Mouse (Mus musculus) hindbrain, postnatal 0 days (tissue): ENCODE results near the gene Syt11. TPM values are rescaled to one million over a fixed set of nuclear protein-coding genes. Genes with fewer than 3 reads are reported as not detected.
"Not testable (repeated sequence)": the region's sequence is repeated elsewhere in the genome, so short reads cannot be mapped to it uniquely, and the experiment has no call there.

Experiments used
- ATAC-seq: fragments of 200-750 bp; cut with Nextera tagmentation; 2 replicates; pipeline ENCODE4 v1.8.0; 2017; ENCODE audit warnings: mild to moderate bottlenecking, moderate TSS enrichment, moderate library complexity
- DNase-seq: peaks from one replicate; pipeline ENCODE4 v3.0.0-alpha.2; 2015; ENCODE audit warnings: low spot score
- H3K27ac ChIP-seq: fragments of 300-500 bp; sonication (generic); 2 replicates; pipeline ENCODE4 v1.5.1; 2014; ENCODE audit warnings: mild to moderate bottlenecking
- H3K27me3 ChIP-seq: fragments of 300-500 bp; sonication (generic); 2 replicates; pipeline ENCODE4 v1.6.1; 2014; ENCODE audit warnings: low read length, mixed read lengths; ENCODE audit not compliant: insufficient read depth
- H3K36me3 ChIP-seq: fragments of 300-500 bp; sonication (generic); 2 replicates; pipeline ENCODE4 v1.6.1; 2014; ENCODE audit warnings: low read length, mixed read lengths; ENCODE audit not compliant: insufficient read depth
- H3K4me1 ChIP-seq: fragments of 300-500 bp; sonication (generic); 2 replicates; pipeline ENCODE4 v1.6.1; 2014; ENCODE audit warnings: antibody characterized with exemption, low read length, mixed read lengths; ENCODE audit not compliant: insufficient read depth
- H3K4me2 ChIP-seq: fragments of 300-500 bp; sonication (generic); 2 replicates; pipeline ENCODE4 v1.6.1; 2014; ENCODE audit warnings: low read depth, mild to moderate bottlenecking, low read length, moderate library complexity, mixed read lengths
- H3K4me3 ChIP-seq: fragments of 300-500 bp; sonication (generic); 2 replicates; pipeline ENCODE4 v1.5.1; 2014; ENCODE audit warnings: low read length
- H3K9ac ChIP-seq: fragments of 300-500 bp; sonication (generic); replicated peaks from 2 replicates; pipeline ENCODE4 v1.6.1; 2014; ENCODE audit warnings: mild to moderate bottlenecking, low read length, moderate library complexity, mixed read lengths
- H3K9me3 ChIP-seq: fragments of 300-500 bp; sonication (generic); 2 replicates; pipeline ENCODE4 v1.6.1; 2016; ENCODE audit warnings: low read length, mixed read lengths
- CTCF ChIP-seq: IDR thresholded peaks from 2 replicates; pipeline ENCODE4 v1.5.1; 2016; ENCODE audit warnings: antibody characterized with exemption, control low read depth, low read depth
- WGBS: fragments of 180-500 bp; shearing (Covaris S2); extraction: QIAGEN DNeasy Blood & Tissue Kit; methylation state at CpG from one replicate; pipeline ENCODE4 v1.1.7; 2014; 5-methylcytosine and 5-hydroxymethylcytosine counted together
- polyA plus RNA-seq: library from polyadenylated mRNA; unstranded; fragments of >200 nt; fragmentation: Nextera tagmentation; extraction: Ambion mirVana; gene quantifications from 2 replicates; pipeline ENCODE4 v1.2.1, GENCODE M21; 2015
- total RNA-seq: library from RNA; depleted of rRNA; stranded (reverse); fragments of >200 nt; gene quantifications from 2 replicates; pipeline ENCODE4 v1.2.3, GENCODE M21; 2014

Syt11 gene
- total and polyA plus RNA-seq, 2 experiments from 2014 or later, result 216 to 265 TPM

DNA sequence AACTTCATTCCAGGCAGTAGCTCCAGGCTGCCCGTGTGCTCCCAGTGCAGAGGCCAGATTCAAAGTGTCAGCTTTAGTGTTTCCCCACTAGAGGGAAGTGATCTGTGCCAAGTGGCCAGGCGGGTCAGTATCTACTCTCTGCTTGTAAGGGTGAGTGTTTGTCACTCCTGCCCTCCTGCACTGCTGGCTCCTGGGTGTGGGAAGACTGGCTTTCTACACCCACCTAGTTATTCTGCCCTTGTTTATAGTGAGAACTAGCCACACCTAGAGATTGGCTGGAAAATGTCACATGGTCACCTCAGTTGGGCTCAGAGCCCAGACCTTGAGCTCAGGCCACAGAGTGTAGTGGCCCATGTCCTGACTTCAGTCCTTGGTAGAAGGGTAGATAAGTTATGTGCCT lies 55.9 kb downstream of the Syt11 start:
- Histone ChIP-seq H3K4me2 (0 out of 2 replicates have a peak overlapping the region, but pooled peaks have one; percentile 81), H3K9ac (no peak overlapping the region), H3K27ac (no peak overlapping the region), H3K27me3 (no peaks in the 10 kb centered on the region), H3K9me3 (no peaks in the 10 kb centered on the region), H3K36me3 (no peaks in the 10 kb centered on the region; the same call in 1 of the 2 replicates), H3K4me3 (no peak overlapping the region), H3K4me1 (peaks cover 10% of the 10 kb centered on the region)
- ATAC-seq, result peak; percentile 66; the same call in 1 of the 2 replicates
- DNase-seq, result peak; percentile 49
- peak; percentile 34 for TF ChIP-seq CTCF
- WGBS, result 56% methylated on average over 2 of the region's 2 CpGs

GRCm38 (mm10) chr3:88717831-88718230 lies 57.1 kb downstream of the Syt11 start:
- ATAC-seq (no peak), DNase-seq (no peak)
- Histone ChIP-seq H3K9ac (no peak overlapping the region), H3K4me1 (peaks cover 10% of the 10 kb centered on the region), H3K4me3 (peak overlapping the region; percentile 64), H3K36me3 (peaks cover 9% of the 10 kb centered on the region), H3K9me3 (no peaks in the 10 kb centered on the region), H3K27me3 (no peaks in the 10 kb centered on the region), H3K4me2 (peak overlapping the region; percentile 81), H3K27ac (no peak overlapping the region)
- whole genome bisulfite sequencing, result 60% methylated on average over 1 of the region's 1 CpGs
- TF ChIP-seq CTCF, result no peak

DNA sequence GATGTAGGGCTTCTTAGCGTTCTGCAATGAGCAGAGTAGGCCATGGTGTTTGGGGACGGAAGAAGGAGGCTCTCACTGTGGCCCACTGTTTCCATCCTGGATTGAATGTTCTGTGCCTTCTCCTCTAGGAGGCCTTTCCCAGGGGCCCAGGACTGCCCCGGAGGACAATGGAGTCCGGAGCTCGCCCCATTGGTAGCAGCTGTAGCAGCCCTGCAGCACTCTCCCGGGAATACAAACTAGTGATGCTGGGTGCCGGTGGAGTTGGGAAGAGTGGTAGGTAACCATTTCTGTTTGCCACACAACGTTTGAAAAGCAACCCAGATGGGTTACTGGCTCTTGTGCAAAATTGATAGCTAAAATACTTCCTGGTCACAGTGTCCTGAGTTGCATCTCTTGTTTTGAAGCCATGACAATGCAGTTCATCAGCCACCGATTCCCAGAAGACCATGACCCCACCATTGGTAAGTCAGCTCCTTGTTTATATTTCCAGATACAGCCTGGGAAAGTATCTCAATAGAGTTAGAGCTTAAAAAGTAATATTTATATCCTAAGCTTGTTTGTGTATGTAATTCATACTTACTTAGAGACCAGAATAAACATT lies 57.7 kb downstream of the Syt11 start:
- Histone ChIP-seq H3K4me1 (peaks cover 10% of the 10 kb centered on the region), H3K36me3 (peaks cover 11% of the 10 kb centered on the region), H3K4me2 (peak overlapping the region; percentile 81), H3K9ac (peak overlapping the region; percentile 53), H3K27ac (peak overlapping the region; percentile 71), H3K27me3 (no peaks in the 10 kb centered on the region), H3K9me3 (no peaks in the 10 kb centered on the region), H3K4me3 (peak overlapping the region; percentile 64)
- no peak for TF ChIP-seq CTCF
- ATAC-seq, result peak; percentile 67
- peak; percentile 61 for DNase-seq
- WGBS, result 5% methylated on average over 9 of the region's 9 CpGs

DNA sequence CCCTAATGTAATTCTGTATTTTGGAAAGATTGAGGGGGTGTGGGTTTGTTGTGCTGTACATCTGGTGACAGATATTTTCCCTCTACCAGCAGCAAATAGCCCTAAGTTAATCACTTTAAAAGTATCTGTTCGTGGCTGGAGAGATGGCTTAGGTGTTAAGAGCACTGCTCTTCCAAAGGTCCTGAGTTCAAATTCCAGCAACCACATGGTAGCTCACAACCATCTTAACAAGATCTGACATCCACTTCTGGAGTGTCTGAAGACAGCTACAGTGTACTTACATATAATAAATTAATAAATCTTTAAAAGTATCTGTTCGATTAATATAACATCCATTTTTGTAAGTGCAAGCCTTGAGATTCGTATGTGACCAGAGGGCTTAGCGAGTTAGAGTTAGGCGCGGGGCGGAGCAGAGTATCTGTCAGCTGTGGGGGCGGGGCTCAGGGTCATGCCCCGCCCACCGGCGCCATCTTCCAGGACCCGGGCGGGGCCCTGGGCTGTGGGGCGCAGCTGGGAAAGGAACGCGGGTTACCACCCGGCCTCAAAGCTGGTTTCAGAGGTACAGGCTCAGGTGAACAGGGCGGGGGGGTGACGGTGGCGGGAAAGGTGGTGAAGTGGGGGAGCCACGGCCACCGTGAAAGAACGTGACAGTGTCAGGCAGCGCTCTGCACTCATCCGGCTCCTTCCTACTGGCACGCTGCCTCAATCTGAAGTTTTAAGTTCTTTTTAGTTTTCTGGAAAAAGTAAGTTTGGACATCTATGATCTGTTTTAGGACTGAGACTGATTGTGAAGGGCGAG lies 58.4 kb downstream of the Syt11 start, which contains the start of gene Rit1:
TSS of gene Rit1 (plus strand) at position 440 of the 799 bp plus-strand sequence.
- Histone ChIP-seq H3K9me3 (no peaks in the 10 kb centered on the region), H3K9ac (peak within 1 kb of the TSS; percentile 53), H3K36me3 (peaks cover 16% of the 10 kb centered on the region), H3K27ac (peak within 1 kb of the TSS; percentile 71), H3K4me1 (peaks cover 10% of the 10 kb centered on the region), H3K4me3 (peak within 1 kb of the TSS; percentile 64), H3K27me3 (no peaks in the 10 kb centered on the region), H3K4me2 (peak within 1 kb of the TSS; percentile 81)
- DNase-seq (peak; percentile 92), ATAC-seq (peak; percentile 95)
- 2% methylated on average over 27 of the region's 27 CpGs for WGBS
- no peak for TF ChIP-seq CTCF

GRCm38 (mm10) chr3:88715716-88716115 lies 59.2 kb downstream of the Syt11 start:
- WGBS, result 93% methylated on average over 5 of the region's 5 CpGs
- not testable (repeated sequence) for H3K4me2 ChIP-seq

GRCm38 (mm10) chr3:88714725-88715124 lies 60.2 kb downstream of the Syt11 start:
- 78% methylated on average over 2 of the region's 2 CpGs for WGBS
- no peak for DNase-seq
- Histone ChIP-seq H3K9ac (no peak overlapping the region), H3K9me3 (no peaks in the 10 kb centered on the region), H3K36me3 (peaks cover 33% of the 10 kb centered on the region), H3K4me1 (peaks cover 10% of the 10 kb centered on the region), H3K4me2 (no peak overlapping the region), H3K27me3 (no peaks in the 10 kb centered on the region), H3K27ac (no peak overlapping the region), H3K4me3 (no peak overlapping the region)
- TF ChIP-seq CTCF, result no peak
- no peak for ATAC-seq

More at GRCm38 (mm10) chr3:88715716-88716115, 59.2 kb downstream of the Syt11 start:
- H3K4me1 ChIP-seq, ATAC-seq, H3K27ac ChIP-seq, DNase-seq, H3K4me3 ChIP-seq, H3K9ac ChIP-seq, H3K9me3 ChIP-seq, H3K27me3 ChIP-seq: not testable (repeated sequence)
- peaks cover 23% of the 10 kb centered on the region for H3K36me3 ChIP-seq

- no peak for TF ChIP-seq CTCF
- ATAC-seq, result no peak
- Histone ChIP-seq H3K27me3 (no peaks in the 10 kb centered on the region), H3K27ac (no peak overlapping the region), H3K4me2 (no peak overlapping the region), H3K9ac (no peak overlapping the region), H3K4me1 (peaks cover 6% of the 10 kb centered on the region), H3K4me3 (no peak overlapping the region), H3K9me3 (no peaks in the 10 kb centered on the region), H3K36me3 (peaks cover 36% of the 10 kb centered on the region)
- DNase-seq, result no peak
- 91% methylated on average over 4 of the region's 4 CpGs for WGBS
Measured at GRCm38 (mm10) chr3:88713709-88714108, 61.3 kb downstream of the Syt11 start.
